Mouse (Mus musculus): ENCODE data around the gene Ccdc34. TPM values are rescaled to one million over a fixed set of nuclear protein-coding genes. Genes with fewer than 3 reads are reported as not detected.

The Ccdc34 gene
- 32.9 and 37.0 TPM in 2 replicates for polyA plus RNA-seq (2015; fragmentation: Nextera tagmentation; extraction: Ambion mirVana)

GRCm38 (mm10) chr2:110017616-110018505 lies at the start of gene Ccdc34:
TSS of gene Ccdc34 (plus strand) at chr2:110017817.
- peak; percentile 98 for ATAC-seq (ENCODE audit: insufficient read depth, low FRiP score)
- peak within 1 kb of the TSS; percentile 92 for H3K9ac ChIP-seq (ENCODE audit: low read length)
- H3K4me1 ChIP-seq (ENCODE audit: control insufficient read depth, insufficient read depth, low read length): peaks cover 19% of the 10 kb centered on the region
- no peaks in the 10 kb centered on the region for H3K9me3 ChIP-seq (replicated peaks; ENCODE audit: control insufficient read depth, low read length)
- H3K27me3 ChIP-seq (ENCODE audit: control insufficient read depth, insufficient read depth, low read length): no peaks in the 10 kb centered on the region
- under 1% methylated on average over 54 of the region's 55 CpGs for WGBS
- no peaks in the 10 kb centered on the region for H3K36me3 ChIP-seq (ENCODE audit: control insufficient read depth, insufficient read depth, low read length)
- peak within 1 kb of the TSS; percentile 75 for H3K4me2 ChIP-seq (ENCODE audit: low read depth, low read length)
- peak within 1 kb of the TSS; percentile 83 for H3K27ac ChIP-seq (ENCODE audit: low read length)
- H3K4me3 ChIP-seq (replicated peaks; ENCODE audit: low read length): peak within 1 kb of the TSS; percentile 88

- WGBS: 77% methylated on average over 3 of the region's 3 CpGs
- Histone ChIP-seq H3K4me2 (ENCODE audit: low read depth, low read length) (no peak overlapping the region), H3K9me3 (replicated peaks; ENCODE audit: control insufficient read depth, low read length) (no peaks in the 10 kb centered on the region), H3K4me3 (replicated peaks; ENCODE audit: low read length) (no peak overlapping the region), H3K27me3 (ENCODE audit: control insufficient read depth, insufficient read depth, low read length) (no peaks in the 10 kb centered on the region), H3K27ac (ENCODE audit: low read length) (peak overlapping the region; percentile 10; the same call in 1 of the 2 replicates), H3K9ac (ENCODE audit: low read length) (no peak overlapping the region), H3K36me3 (ENCODE audit: control insufficient read depth, insufficient read depth, low read length) (no peaks in the 10 kb centered on the region), H3K4me1 (ENCODE audit: control insufficient read depth, insufficient read depth, low read length) (peaks cover 8% of the 10 kb centered on the region)
- no peak for ATAC-seq (ENCODE audit: insufficient read depth, low FRiP score)
Observed at GRCm38 (mm10) chr2:109969381-109969780, 48.2 kb upstream of the Ccdc34 start.

GRCm38 (mm10) chr2:109969926-109970532 lies 47.6 kb upstream of the Ccdc34 start:
- Histone ChIP-seq H3K9ac (ENCODE audit: low read length) (no peak overlapping the region), H3K4me1 (ENCODE audit: control insufficient read depth, insufficient read depth, low read length) (peaks cover 8% of the 10 kb centered on the region), H3K4me3 (replicated peaks; ENCODE audit: low read length) (no peak overlapping the region), H3K36me3 (ENCODE audit: control insufficient read depth, insufficient read depth, low read length) (no peaks in the 10 kb centered on the region), H3K27me3 (ENCODE audit: control insufficient read depth, insufficient read depth, low read length) (no peaks in the 10 kb centered on the region), H3K4me2 (ENCODE audit: low read depth, low read length) (no peak overlapping the region), H3K9me3 (replicated peaks; ENCODE audit: control insufficient read depth, low read length) (no peaks in the 10 kb centered on the region), H3K27ac (ENCODE audit: low read length) (peak overlapping the region; percentile 51)
- WGBS: 44% methylated on average over 10 of the region's 10 CpGs
- ATAC-seq (ENCODE audit: insufficient read depth, low FRiP score): no peak

GRCm38 (mm10) chr2:109970744-109971410 lies 46.7 kb upstream of the Ccdc34 start:
- WGBS: 56% methylated on average over 8 of the region's 8 CpGs
- H3K36me3 ChIP-seq (ENCODE audit: control insufficient read depth, insufficient read depth, low read length): no peaks in the 10 kb centered on the region
- H3K9me3 ChIP-seq (replicated peaks; ENCODE audit: control insufficient read depth, low read length): no peaks in the 10 kb centered on the region
- no peak overlapping the region for H3K27ac ChIP-seq (ENCODE audit: low read length)
- H3K27me3 ChIP-seq (ENCODE audit: control insufficient read depth, insufficient read depth, low read length): no peaks in the 10 kb centered on the region
- H3K9ac ChIP-seq (ENCODE audit: low read length): no peak overlapping the region
- peaks cover 8% of the 10 kb centered on the region for H3K4me1 ChIP-seq (ENCODE audit: control insufficient read depth, insufficient read depth, low read length)
- no peak overlapping the region for H3K4me3 ChIP-seq (replicated peaks; ENCODE audit: low read length)
- no peak overlapping the region for H3K4me2 ChIP-seq (ENCODE audit: low read depth, low read length)
- no peak for ATAC-seq (ENCODE audit: insufficient read depth, low FRiP score)

GRCm38 (mm10) chr2:109972310-109972709 lies 45.3 kb upstream of the Ccdc34 start:
- Histone ChIP-seq H3K4me3 (replicated peaks; ENCODE audit: low read length) (no peak overlapping the region), H3K36me3 (ENCODE audit: control insufficient read depth, insufficient read depth, low read length) (no peaks in the 10 kb centered on the region), H3K4me2 (ENCODE audit: low read depth, low read length) (no peak overlapping the region), H3K27ac (ENCODE audit: low read length) (no peak overlapping the region), H3K9me3 (replicated peaks; ENCODE audit: control insufficient read depth, low read length) (no peaks in the 10 kb centered on the region), H3K4me1 (ENCODE audit: control insufficient read depth, insufficient read depth, low read length) (peaks cover 8% of the 10 kb centered on the region), H3K27me3 (ENCODE audit: control insufficient read depth, insufficient read depth, low read length) (no peaks in the 10 kb centered on the region), H3K9ac (ENCODE audit: low read length) (no peak overlapping the region)
- no peak for ATAC-seq (ENCODE audit: insufficient read depth, low FRiP score)
- 83% methylated on average over 2 of the region's 2 CpGs for WGBS

- Histone ChIP-seq H3K27me3 (ENCODE audit: control insufficient read depth, insufficient read depth, low read length) (no peaks in the 10 kb centered on the region), H3K36me3 (ENCODE audit: control insufficient read depth, insufficient read depth, low read length) (no peaks in the 10 kb centered on the region), H3K9me3 (replicated peaks; ENCODE audit: control insufficient read depth, low read length) (no peaks in the 10 kb centered on the region), H3K4me2 (ENCODE audit: low read depth, low read length) (no peak overlapping the region), H3K27ac (ENCODE audit: low read length) (no peak overlapping the region), H3K9ac (ENCODE audit: low read length) (no peak overlapping the region), H3K4me3 (replicated peaks; ENCODE audit: low read length) (no peak overlapping the region), H3K4me1 (ENCODE audit: control insufficient read depth, insufficient read depth, low read length) (peaks cover 8% of the 10 kb centered on the region)
- 71% methylated on average over 7 of the region's 7 CpGs for WGBS
- ATAC-seq (ENCODE audit: insufficient read depth, low FRiP score): no peak
Observed at GRCm38 (mm10) chr2:109972922-109973321, 44.7 kb upstream of the Ccdc34 start.

- Histone ChIP-seq H3K4me2 (ENCODE audit: low read depth, low read length) (no peak overlapping the region), H3K27me3 (ENCODE audit: control insufficient read depth, insufficient read depth, low read length) (no peaks in the 10 kb centered on the region), H3K9me3 (replicated peaks; ENCODE audit: control insufficient read depth, low read length) (no peaks in the 10 kb centered on the region), H3K4me1 (ENCODE audit: control insufficient read depth, insufficient read depth, low read length) (peaks cover 8% of the 10 kb centered on the region), H3K36me3 (ENCODE audit: control insufficient read depth, insufficient read depth, low read length) (no peaks in the 10 kb centered on the region), H3K4me3 (replicated peaks; ENCODE audit: low read length) (no peak overlapping the region), H3K9ac (ENCODE audit: low read length) (no peak overlapping the region), H3K27ac (ENCODE audit: low read length) (no peak overlapping the region)
- ATAC-seq (ENCODE audit: insufficient read depth, low FRiP score): no peak
- 90% methylated on average over 7 of the region's 7 CpGs for WGBS
Observed at GRCm38 (mm10) chr2:109974807-109975206, 42.8 kb upstream of the Ccdc34 start.

GRCm38 (mm10) chr2:109976181-109976580 lies 41.4 kb upstream of the Ccdc34 start:
- Histone ChIP-seq H3K9ac (ENCODE audit: low read length) (no peak overlapping the region), H3K4me1 (ENCODE audit: control insufficient read depth, insufficient read depth, low read length) (0 out of 2 replicates have a peak, but pooled peaks cover 4% of the 10 kb centered on the region), H3K9me3 (replicated peaks; ENCODE audit: control insufficient read depth, low read length) (no peaks in the 10 kb centered on the region), H3K27me3 (ENCODE audit: control insufficient read depth, insufficient read depth, low read length) (no peaks in the 10 kb centered on the region), H3K4me2 (ENCODE audit: low read depth, low read length) (no peak overlapping the region), H3K4me3 (replicated peaks; ENCODE audit: low read length) (no peak overlapping the region), H3K27ac (ENCODE audit: low read length) (no peak overlapping the region), H3K36me3 (ENCODE audit: control insufficient read depth, insufficient read depth, low read length) (no peaks in the 10 kb centered on the region)
- ATAC-seq (ENCODE audit: insufficient read depth, low FRiP score): no peak
- WGBS: 96% methylated on average over 2 of the region's 2 CpGs

- Histone ChIP-seq H3K4me3 (replicated peaks; ENCODE audit: low read length) (no peak overlapping the region), H3K9me3 (replicated peaks; ENCODE audit: control insufficient read depth, low read length) (no peaks in the 10 kb centered on the region), H3K27ac (ENCODE audit: low read length) (no peak overlapping the region), H3K4me2 (ENCODE audit: low read depth, low read length) (no peak overlapping the region), H3K27me3 (ENCODE audit: control insufficient read depth, insufficient read depth, low read length) (no peaks in the 10 kb centered on the region), H3K9ac (ENCODE audit: low read length) (no peak overlapping the region), H3K4me1 (ENCODE audit: control insufficient read depth, insufficient read depth, low read length) (0 out of 2 replicates have a peak, but pooled peaks cover 9% of the 10 kb centered on the region), H3K36me3 (ENCODE audit: control insufficient read depth, insufficient read depth, low read length) (no peaks in the 10 kb centered on the region)
- WGBS: 85% methylated on average over 6 of the region's 6 CpGs
- ATAC-seq (ENCODE audit: insufficient read depth, low FRiP score): no peak
Observed at GRCm38 (mm10) chr2:109977322-109977721, 40.3 kb upstream of the Ccdc34 start.
